Mouse (Mus musculus) erythroblast, embryonic 14.5 days (primary cell): ENCODE measurements around the gene Actg1.

Experiments used
- GATA1 ChIP-seq: IDR thresholded peaks from 2 replicates; pipeline ENCODE4 v1.6.1; 2012; ENCODE audit warnings: low read length, inconsistent platforms, mixed read lengths
- TAL1 ChIP-seq: IDR thresholded peaks from 3 replicates; pipeline ENCODE4 v1.6.1; 2012; ENCODE audit warnings: low read length, inconsistent platforms, mixed read lengths

- TF ChIP-seq TAL1 = no peak
- no peak for TF ChIP-seq GATA1
These were observed 3.2 kb downstream of the Actg1 start for GRCm38 (mm10) chr11:120345067-120345681.
